Mouse (Mus musculus): ENCODE measurements around the gene Ssxb5. TPM values are rescaled to one million over a fixed set of nuclear protein-coding genes. Genes with fewer than 3 reads are reported as not detected.
"Not testable (repeated sequence)": the region's sequence is repeated elsewhere in the genome, so short reads cannot be mapped to it uniquely, and the experiment has no call there.

Gene Ssxb5
- not detected for polyA plus RNA-seq (2017; shearing (Covaris generic))

GRCm38 (mm10) chrX:8803391-8803790 lies at the start of gene Ssxb5:
Gene Ssxb5 (plus strand): TSS chrX:8803691.
- ATAC-seq, result not testable (repeated sequence)

- no peak for ATAC-seq
Measured at GRCm38 (mm10) chrX:8832043-8832442, 28.6 kb downstream of the Ssxb5 start.

DNA sequence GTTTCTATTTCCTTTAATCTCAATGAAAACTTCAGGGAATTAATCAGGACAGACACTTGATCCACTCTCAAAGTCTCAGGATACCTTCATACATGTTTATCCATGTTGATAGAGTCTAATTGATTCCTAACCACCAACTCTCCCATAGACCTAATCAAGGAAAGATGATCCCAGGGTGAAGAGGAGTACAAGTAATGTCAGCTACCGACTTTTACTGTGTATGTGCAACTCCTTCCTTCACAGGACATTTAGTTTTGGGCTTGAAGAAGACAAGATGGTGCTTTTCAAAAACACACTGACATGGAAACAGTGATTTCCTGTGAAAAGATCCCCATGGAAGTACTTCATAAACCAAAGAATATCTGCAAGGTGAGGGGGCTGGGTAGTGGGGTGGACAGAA lies 40.2 kb downstream of the Ssxb5 start, which contains the start of gene Gm6592:
Gene Gm6592, plus strand, starts transcription at position 301 of the 400 bp plus-strand sequence.
- ATAC-seq, result no peak

- ATAC-seq, result no peak
Measured at GRCm38 (mm10) chrX:8852486-8852885, 49.0 kb downstream of the Ssxb5 start.

Other genes starting within 250 kb of the Ssxb5 start
- gene Ssxb3, start 211.9 kb upstream of the Ssxb5 start, polyA plus RNA-seq (2017; shearing (Covaris generic)), result not detected
- not detected for gene Ssxb8, start 112.8 kb upstream of the Ssxb5 start, polyA plus RNA-seq (2017; shearing (Covaris generic))
- not detected for gene Ssx9, start 55.3 kb upstream of the Ssxb5 start, polyA plus RNA-seq (2017; shearing (Covaris generic))
- gene Gm6592, start 40.3 kb downstream of the Ssxb5 start, polyA plus RNA-seq (2017; shearing (Covaris generic)), result not detected
- not detected for gene Gm5751, start 70.6 kb downstream of the Ssxb5 start, polyA plus RNA-seq (2017; shearing (Covaris generic))
- gene B630019K06Rik, start 88.7 kb downstream of the Ssxb5 start, polyA plus RNA-seq (2017; shearing (Covaris generic)), result under 1 TPM; 0.18 to 0.30 (median 0.29) TPM
- not detected for gene Fthl17b, start 159.3 kb downstream of the Ssxb5 start, polyA plus RNA-seq (2017; shearing (Covaris generic))
- gene Fthl17c, start 172.9 kb downstream of the Ssxb5 start, polyA plus RNA-seq (2017; shearing (Covaris generic)), result not detected
- gene Fthl17d, start 183.1 kb downstream of the Ssxb5 start, polyA plus RNA-seq (2017; shearing (Covaris generic)), result not detected
- not detected for gene Fthl17e, start 229.8 kb downstream of the Ssxb5 start, polyA plus RNA-seq (2017; shearing (Covaris generic))

Data from inflammation-experienced regulatory T-cells, adult 6 months (primary cell).